Mouse (Mus musculus) liver, embryonic 16.5 days (tissue): Measurements from ENCODE around the gene Ncln. TPM values are rescaled to one million over a fixed set of nuclear protein-coding genes. Genes with fewer than 3 reads are reported as not detected.

Experiments used
- ATAC-seq: fragments of 200-750 bp; cut with Nextera tagmentation; 2 replicates; pipeline ENCODE4 v1.8.0; 2017; ENCODE audit warnings: low read depth, mild to moderate bottlenecking, moderate number of reproducible peaks, moderate library complexity
- H3K27ac ChIP-seq: fragments of 300-500 bp; sonication (generic); 2 replicates; pipeline ENCODE4 v1.5.1; 2014; ENCODE audit warnings: mild to moderate bottlenecking, low read length
- H3K27me3 ChIP-seq: fragments of 300-500 bp; sonication (generic); 2 replicates; pipeline ENCODE4 v1.6.1; 2014; ENCODE audit warnings: low read depth, low read length, mixed read lengths; ENCODE audit not compliant: control insufficient read depth, insufficient read depth
- H3K36me3 ChIP-seq: fragments of 300-500 bp; sonication (generic); 2 replicates; pipeline ENCODE4 v1.6.1; 2014; ENCODE audit warnings: mild to moderate bottlenecking; ENCODE audit not compliant: control insufficient read depth, insufficient read depth
- H3K4me1 ChIP-seq: fragments of 300-500 bp; sonication (generic); 2 replicates; pipeline ENCODE4 v1.6.1; 2014; ENCODE audit warnings: low read depth, low read length, mixed read lengths; ENCODE audit not compliant: control insufficient read depth
- H3K4me2 ChIP-seq: fragments of 300-500 bp; sonication (generic); 2 replicates; pipeline ENCODE4 v1.6.1; 2014; ENCODE audit warnings: low read depth, low read length, mixed read lengths
- H3K4me3 ChIP-seq: fragments of 300-500 bp; sonication (generic); 2 replicates; pipeline ENCODE4 v1.5.1; 2014; ENCODE audit warnings: low read depth, mild to moderate bottlenecking, low read length
- H3K9ac ChIP-seq: fragments of 300-500 bp; sonication (generic); 2 replicates; pipeline ENCODE4 v1.6.1; 2014; ENCODE audit warnings: low read depth, low read length
- H3K9me3 ChIP-seq: fragments of 300-500 bp; sonication (generic); replicated peaks from 2 replicates; pipeline ENCODE4 v1.6.1; 2016; ENCODE audit warnings: low read length; ENCODE audit not compliant: control insufficient read depth
- WGBS: fragments of 180-500 bp; shearing (Covaris S2); extraction: QIAGEN DNeasy Blood & Tissue Kit; methylation state at CpG from one replicate; pipeline ENCODE4 v1.1.7; 2014; ENCODE audit not compliant: insufficient replicate concordance; 5-methylcytosine and 5-hydroxymethylcytosine counted together
- polyA plus RNA-seq: library from polyadenylated mRNA; unstranded; fragments of >200 nt; fragmentation: Nextera tagmentation; extraction: Ambion mirVana; gene quantifications from 2 replicates; pipeline ENCODE4 v1.2.1, GENCODE M21; 2015

Ncln gene
- polyA plus RNA-seq, 1 experiment from 2014 or later: 47.1 TPM

DNA sequence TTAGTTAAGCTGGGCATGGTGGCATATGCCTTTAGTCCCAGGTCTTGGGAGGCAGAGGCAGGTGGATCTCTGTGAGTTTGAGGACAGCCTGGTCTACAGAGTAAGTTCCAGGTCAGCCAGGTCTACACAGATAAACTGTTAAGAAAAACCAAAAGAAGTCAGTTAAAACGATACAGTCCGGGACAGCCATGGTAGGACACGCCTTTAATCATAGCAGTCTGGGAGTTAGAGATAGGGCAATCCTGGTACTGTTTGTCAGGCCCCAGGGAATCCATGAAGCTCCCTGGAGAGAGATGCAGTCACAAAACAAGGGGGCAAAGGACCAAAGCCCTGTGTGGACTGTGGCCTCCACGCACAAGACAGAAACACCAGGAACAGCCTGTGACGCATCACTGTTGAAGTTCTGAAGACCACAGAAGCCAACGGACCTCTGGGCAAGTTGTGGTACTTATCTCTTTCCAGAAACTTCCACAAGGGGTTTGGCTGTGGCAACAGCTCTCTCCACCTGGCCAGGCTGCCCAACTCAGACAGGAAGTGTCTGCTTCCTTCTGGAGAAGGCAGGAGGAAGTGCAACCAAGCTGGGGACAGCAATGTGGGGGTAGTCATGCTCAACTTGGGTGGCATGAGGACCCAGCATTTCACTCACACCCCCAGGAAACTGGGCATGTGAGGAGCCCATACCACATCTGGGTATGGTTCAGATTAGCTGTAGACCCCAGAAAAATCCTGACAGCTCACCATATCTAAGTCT lies 23.2 kb upstream of the Ncln start:
- ATAC-seq: peak; percentile 78
- H3K27ac ChIP-seq: peak overlapping the region; percentile 18
- WGBS: 7% methylated on average over 6 of the region's 6 CpGs
- H3K9me3 ChIP-seq: no peaks in the 10 kb centered on the region
- peaks cover 39% of the 10 kb centered on the region for H3K4me1 ChIP-seq
- H3K9ac ChIP-seq: no peak overlapping the region
- no peak overlapping the region for H3K4me3 ChIP-seq
- H3K4me2 ChIP-seq: no peak overlapping the region
- no peaks in the 10 kb centered on the region for H3K36me3 ChIP-seq
- H3K27me3 ChIP-seq: no peaks in the 10 kb centered on the region

- Histone ChIP-seq H3K27ac (no peak overlapping the region; the same call in 1 of the 2 replicates), H3K9me3 (no peaks in the 10 kb centered on the region), H3K36me3 (peaks cover 5% of the 10 kb centered on the region), H3K27me3 (no peaks in the 10 kb centered on the region), H3K9ac (no peak overlapping the region), H3K4me1 (peaks cover 30% of the 10 kb centered on the region), H3K4me3 (no peak overlapping the region), H3K4me2 (no peak overlapping the region)
- ATAC-seq: no peak
- WGBS: 15% methylated on average over 4 of the region's 4 CpGs
Measured at GRCm38 (mm10) chr10:81518546-81518945, 22.4 kb upstream of the Ncln start.

GRCm38 (mm10) chr10:81517227-81517626 lies 21.0 kb upstream of the Ncln start:
- Histone ChIP-seq H3K4me1 (peaks cover 25% of the 10 kb centered on the region), H3K4me2 (no peak overlapping the region), H3K36me3 (peaks cover 5% of the 10 kb centered on the region), H3K27ac (no peak overlapping the region), H3K9me3 (no peaks in the 10 kb centered on the region), H3K27me3 (no peaks in the 10 kb centered on the region), H3K9ac (no peak overlapping the region), H3K4me3 (no peak overlapping the region)
- WGBS: 45% methylated on average over 8 of the region's 8 CpGs
- no peak for ATAC-seq

DNA sequence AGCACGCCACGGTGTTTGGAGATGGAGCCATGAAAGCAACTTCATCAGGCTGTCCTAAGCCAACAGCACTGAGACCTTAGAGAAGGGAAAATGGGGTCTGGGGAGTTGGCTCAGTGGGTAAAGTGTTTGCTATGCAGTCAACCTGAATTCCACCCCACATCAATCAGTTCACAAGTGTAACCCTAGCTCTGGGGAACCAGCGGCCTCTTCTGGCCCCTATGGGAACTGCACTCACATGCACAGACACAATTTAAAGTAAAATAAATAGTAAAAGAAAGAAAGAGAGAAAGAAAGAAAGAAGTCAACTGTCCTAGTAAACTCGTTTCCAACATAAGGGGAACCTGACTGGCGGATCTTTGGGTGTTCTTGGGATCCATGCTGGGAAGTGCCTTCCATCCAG lies 17.6 kb upstream of the Ncln start:
- WGBS: 73% methylated on average over 5 of the region's 5 CpGs
- ATAC-seq: no peak
- no peak overlapping the region for H3K9ac ChIP-seq
- no peaks in the 10 kb centered on the region for H3K9me3 ChIP-seq
- H3K4me1 ChIP-seq: peaks cover 15% of the 10 kb centered on the region
- H3K27ac ChIP-seq: no peak overlapping the region
- no peaks in the 10 kb centered on the region for H3K27me3 ChIP-seq
- H3K36me3 ChIP-seq: peaks cover 5% of the 10 kb centered on the region
- no peak overlapping the region for H3K4me2 ChIP-seq
- no peak overlapping the region for H3K4me3 ChIP-seq

- peaks cover 5% of the 10 kb centered on the region for H3K36me3 ChIP-seq
- WGBS: 59% methylated on average over 14 of the region's 14 CpGs
- no peaks in the 10 kb centered on the region for H3K27me3 ChIP-seq
- no peak for ATAC-seq
- no peak overlapping the region for H3K4me3 ChIP-seq
- no peak overlapping the region for H3K27ac ChIP-seq
- no peak overlapping the region for H3K4me2 ChIP-seq
- no peak overlapping the region for H3K9ac ChIP-seq
- H3K4me1 ChIP-seq: no peaks in the 10 kb centered on the region
- H3K9me3 ChIP-seq: no peaks in the 10 kb centered on the region
Measured at GRCm38 (mm10) chr10:81510246-81510810, 14.1 kb upstream of the Ncln start.

- H3K4me1 ChIP-seq: peaks cover 2% of the 10 kb centered on the region
- no peaks in the 10 kb centered on the region; the same call in 1 of the 2 replicates for H3K27me3 ChIP-seq
- H3K4me3 ChIP-seq: no peak overlapping the region
- no peak overlapping the region for H3K9ac ChIP-seq
- no peak overlapping the region for H3K4me2 ChIP-seq
- no peaks in the 10 kb centered on the region for H3K9me3 ChIP-seq
- ATAC-seq: no peak
- no peak overlapping the region for H3K27ac ChIP-seq
- no peaks in the 10 kb centered on the region for H3K36me3 ChIP-seq
- 62% methylated on average over 13 of the region's 13 CpGs for WGBS
Measured at GRCm38 (mm10) chr10:81507691-81508489, 11.7 kb upstream of the Ncln start.

- H3K4me3 ChIP-seq: no peak overlapping the region
- H3K4me2 ChIP-seq: no peak overlapping the region
- H3K36me3 ChIP-seq: no peaks in the 10 kb centered on the region
- no peak overlapping the region for H3K9ac ChIP-seq
- H3K27me3 ChIP-seq: no peaks in the 10 kb centered on the region; the same call in 1 of the 2 replicates
- H3K9me3 ChIP-seq: no peaks in the 10 kb centered on the region
- H3K27ac ChIP-seq: no peak overlapping the region
- H3K4me1 ChIP-seq: peaks cover 4% of the 10 kb centered on the region
- 40% methylated on average over 6 of the region's 6 CpGs for WGBS
- ATAC-seq: no peak
Measured at GRCm38 (mm10) chr10:81507095-81507494, 10.9 kb upstream of the Ncln start.

GRCm38 (mm10) chr10:81505016-81505664 lies 8.9 kb upstream of the Ncln start:
- Histone ChIP-seq H3K4me1 (peaks cover 4% of the 10 kb centered on the region), H3K4me3 (no peak overlapping the region), H3K9me3 (no peaks in the 10 kb centered on the region), H3K4me2 (no peak overlapping the region), H3K36me3 (no peaks in the 10 kb centered on the region), H3K27me3 (no peaks in the 10 kb centered on the region; the same call in 1 of the 2 replicates), H3K27ac (no peak overlapping the region), H3K9ac (no peak overlapping the region)
- 68% methylated on average over 14 of the region's 15 CpGs for WGBS
- ATAC-seq: no peak
